ENCODE assay signal across 13 mouse cellular contexts in genomic region chr7:4655916-4656315, GRCm38 (mm10). TPM values are rescaled to one million over a fixed set of nuclear protein-coding genes. Genes with fewer than 3 reads are reported as not detected.
A peak's percentile ranks its signal among the peaks of the same experiment; 100 is the strongest.
DNase-seq lines count a peak whose midpoint lies in the region; ATAC-seq lines count a peak whose summit lies in the region.
"Had no signal": no experiment of that assay in that cellular context is flagged by ENCODE, and none has a peak within 500 bp of the region (broad histone marks: within the 10 kb centered on the region; RNA-seq: fewer than 3 reads in every experiment).

No protein-coding gene starts in this region.

- no peak overlapping the region for H3K4me3 ChIP-seq in hindbrain, embryonic 14.5 days (replicated peaks; ENCODE audit: low read length)
- no peak overlapping the region for H3K4me3 ChIP-seq in hindbrain, embryonic 12.5 days
- H3K4me3 ChIP-seq in neural tube, embryonic 13.5 days, result no peak overlapping the region
- H3K4me3 ChIP-seq in liver, embryonic 11.5 days (ENCODE audit: low read depth, low read length), result no peak overlapping the region
- H3K4me3 ChIP-seq in stomach, embryonic 15.5 days (replicated peaks), result no peak overlapping the region

- peaks cover 43% of the 10 kb centered on the region for H3K4me1 ChIP-seq in hindbrain, embryonic 14.5 days (replicated peaks; ENCODE audit: control insufficient read depth, insufficient read depth, low read length)
- peaks cover 44% of the 10 kb centered on the region for H3K4me1 ChIP-seq in hindbrain, embryonic 12.5 days
- peaks cover 82% of the 10 kb centered on the region for H3K4me1 ChIP-seq in neural tube, embryonic 13.5 days (replicated peaks)
- H3K4me1 ChIP-seq in liver, embryonic 11.5 days (replicated peaks; ENCODE audit: control insufficient read depth, insufficient read depth, low read length), result peaks cover 45% of the 10 kb centered on the region
- H3K4me1 ChIP-seq in stomach, embryonic 15.5 days, result peaks cover 46% of the 10 kb centered on the region

- H3K27me3 ChIP-seq in hindbrain, embryonic 14.5 days (ENCODE audit: control insufficient read depth, insufficient read depth, low read length), result no peaks in the 10 kb centered on the region
- no peaks in the 10 kb centered on the region for H3K27me3 ChIP-seq in hindbrain, embryonic 12.5 days
- H3K27me3 ChIP-seq in neural tube, embryonic 13.5 days, result no peaks in the 10 kb centered on the region
- H3K27me3 ChIP-seq in liver, embryonic 11.5 days (replicated peaks; ENCODE audit: control insufficient read depth, insufficient read depth, low read length), result no peaks in the 10 kb centered on the region
- H3K27me3 ChIP-seq in stomach, embryonic 15.5 days (replicated peaks), result no peaks in the 10 kb centered on the region

- H3K36me3 ChIP-seq in hindbrain, embryonic 14.5 days (replicated peaks; ENCODE audit: control insufficient read depth, insufficient read depth), result peaks cover 14% of the 10 kb centered on the region
- peaks cover 8% of the 10 kb centered on the region for H3K36me3 ChIP-seq in hindbrain, embryonic 12.5 days
- H3K36me3 ChIP-seq in neural tube, embryonic 13.5 days, result peaks cover 16% of the 10 kb centered on the region; the same call in 1 of the 2 replicates
- H3K36me3 ChIP-seq in liver, embryonic 11.5 days (ENCODE audit: control insufficient read depth, insufficient read depth, low read length), result peaks cover 11% of the 10 kb centered on the region
- 0 out of 2 replicates have a peak, but pooled peaks cover 9% of the 10 kb centered on the region for H3K36me3 ChIP-seq in stomach, embryonic 15.5 days

- DNase-seq in hindbrain, embryonic 14.5 days (ENCODE audit: low spot score), result no peak
- no peak for DNase-seq in neural tube, embryonic 10.5 days (ENCODE audit: extremely low spot score, low spot score)
- no peak for DNase-seq in liver, embryonic 11.5 days (ENCODE audit: low spot score)
- DNase-seq in cerebellum, adult 11 months, result no peak
- no peak for DNase-seq in spleen, postnatal 10 days (ENCODE audit: low spot score in 2 of 2)
- DNase-seq: adrenal gland, adult 2 months; kidney, postnatal 10 days had no signal

- ATAC-seq in hindbrain, embryonic 14.5 days (ENCODE audit: low FRiP score), result no peak
- no peak for ATAC-seq in hindbrain, embryonic 12.5 days (ENCODE audit: low FRiP score)
- ATAC-seq in neural tube, embryonic 13.5 days (ENCODE audit: low read depth), result no peak
- no peak for ATAC-seq in liver, embryonic 11.5 days (replicated peaks; ENCODE audit: low FRiP score)
- no peak for ATAC-seq in stomach, embryonic 15.5 days (ENCODE audit: insufficient read depth, low FRiP score, low read depth)

- no peak overlapping the region for H3K27ac ChIP-seq in hindbrain, embryonic 14.5 days
- H3K27ac ChIP-seq in hindbrain, embryonic 12.5 days, result no peak overlapping the region
- no peak overlapping the region for H3K27ac ChIP-seq in neural tube, embryonic 13.5 days (replicated peaks)
- H3K27ac ChIP-seq in liver, embryonic 11.5 days (ENCODE audit: low read depth, low read length), result no peak overlapping the region
- no peak overlapping the region for H3K27ac ChIP-seq in stomach, embryonic 15.5 days

- H3K9ac ChIP-seq in hindbrain, embryonic 14.5 days, result 0 out of 2 replicates have a peak overlapping the region, but pooled peaks have one; percentile 88
- H3K9ac ChIP-seq in hindbrain, embryonic 12.5 days, result no peak overlapping the region
- H3K9ac ChIP-seq in neural tube, embryonic 13.5 days, result 0 out of 2 replicates have a peak overlapping the region, but pooled peaks have one; percentile 32
- H3K9ac ChIP-seq in liver, embryonic 11.5 days (ENCODE audit: low read depth, low read length), result no peak overlapping the region
- H3K9ac ChIP-seq in stomach, embryonic 15.5 days, result no peak overlapping the region

- no peaks in the 10 kb centered on the region for H3K9me3 ChIP-seq in hindbrain, embryonic 14.5 days (ENCODE audit: control insufficient read depth, low read length)
- no peaks in the 10 kb centered on the region for H3K9me3 ChIP-seq in hindbrain, embryonic 12.5 days (replicated peaks)
- no peaks in the 10 kb centered on the region for H3K9me3 ChIP-seq in neural tube, embryonic 13.5 days
- H3K9me3 ChIP-seq in liver, embryonic 11.5 days (ENCODE audit: control insufficient read depth, low read length), result no peaks in the 10 kb centered on the region
- no peaks in the 10 kb centered on the region for H3K9me3 ChIP-seq in stomach, embryonic 15.5 days

- H3K4me2 ChIP-seq in hindbrain, embryonic 14.5 days (replicated peaks), result no peak overlapping the region
- H3K4me2 ChIP-seq in hindbrain, embryonic 12.5 days (replicated peaks), result no peak overlapping the region; the same call in 1 of the 2 replicates
- peak overlapping the region; percentile 98; the same call in 1 of the 2 replicates for H3K4me2 ChIP-seq in neural tube, embryonic 13.5 days
- H3K4me2 ChIP-seq in liver, embryonic 11.5 days, result peak overlapping the region; percentile 89
- 0 out of 2 replicates have a peak overlapping the region, but pooled peaks have one; percentile 4 for H3K4me2 ChIP-seq in stomach, embryonic 15.5 days

- 91% methylated on average over 1 of the region's 1 CpGs for WGBS in hindbrain, embryonic 14.5 days
- 73% methylated on average over 1 of the region's 1 CpGs for WGBS in hindbrain, embryonic 12.5 days
- 72% methylated on average over 1 of the region's 1 CpGs for WGBS in neural tube, embryonic 13.5 days
- WGBS in liver, embryonic 11.5 days, result 83% methylated on average over 1 of the region's 1 CpGs
- WGBS in stomach, embryonic 15.5 days, result 91% methylated on average over 1 of the region's 1 CpGs

RNA-seq across cellular contexts. Expression of gene Ppp6r1, which starts 2.9 kb away (rescaled TPM):
- polyA plus RNA-seq in hindbrain, embryonic 14.5 days (2014; fragmentation: Nextera tagmentation; extraction: Ambion mirVana), result 6.2 and 8.4 TPM in 2 replicates
- polyA plus RNA-seq in hindbrain, embryonic 12.5 days (2016; fragmentation: Nextera tagmentation; extraction: Ambion mirVana), result 15.0 and 17.1 TPM in 2 replicates
- 10.3 TPM in 2 replicates for polyA plus RNA-seq in neural tube, embryonic 13.5 days (2015; fragmentation: Nextera tagmentation; extraction: Ambion mirVana)
- polyA plus RNA-seq in liver, embryonic 11.5 days (2014; fragmentation: Nextera tagmentation; extraction: Ambion mirVana), result 5.6 and 6.6 TPM in 2 replicates
- 8.5 and 9.0 TPM in 2 replicates for polyA plus RNA-seq in stomach, embryonic 15.5 days (2015; fragmentation: Nextera tagmentation; extraction: Ambion mirVana)

RNA-seq across cellular contexts. Expression of gene Tmem86b, which starts 24.7 kb away (rescaled TPM):
- polyA plus RNA-seq in hindbrain, embryonic 14.5 days (2014; fragmentation: Nextera tagmentation; extraction: Ambion mirVana), result 2.0 and 2.7 TPM in 2 replicates
- polyA plus RNA-seq in hindbrain, embryonic 12.5 days (2016; fragmentation: Nextera tagmentation; extraction: Ambion mirVana), result 3.2 and 3.5 TPM in 2 replicates
- polyA plus RNA-seq in neural tube, embryonic 13.5 days (2015; fragmentation: Nextera tagmentation; extraction: Ambion mirVana), result 2.4 and 3.5 TPM in 2 replicates
- 12.9 and 18.0 TPM in 2 replicates for polyA plus RNA-seq in liver, embryonic 11.5 days (2014; fragmentation: Nextera tagmentation; extraction: Ambion mirVana)
- 2.4 and 4.8 TPM in 2 replicates for polyA plus RNA-seq in stomach, embryonic 15.5 days (2015; fragmentation: Nextera tagmentation; extraction: Ambion mirVana)

RNA-seq across cellular contexts. Expression of gene Hspbp1, which starts 29.0 kb away (rescaled TPM):
- 146 and 154 TPM in 2 replicates for polyA plus RNA-seq in hindbrain, embryonic 14.5 days (2014; fragmentation: Nextera tagmentation; extraction: Ambion mirVana)
- 108 and 110 TPM in 2 replicates for polyA plus RNA-seq in hindbrain, embryonic 12.5 days (2016; fragmentation: Nextera tagmentation; extraction: Ambion mirVana)
- 121 and 136 TPM in 2 replicates for polyA plus RNA-seq in neural tube, embryonic 13.5 days (2015; fragmentation: Nextera tagmentation; extraction: Ambion mirVana)
- polyA plus RNA-seq in liver, embryonic 11.5 days (2014; fragmentation: Nextera tagmentation; extraction: Ambion mirVana), result 132 and 137 TPM in 2 replicates
- polyA plus RNA-seq in stomach, embryonic 15.5 days (2015; fragmentation: Nextera tagmentation; extraction: Ambion mirVana), result 83.5 and 94.5 TPM in 2 replicates

RNA-seq across cellular contexts. Expression of gene Brsk1, which starts 34.5 kb away (rescaled TPM):
- polyA plus RNA-seq in hindbrain, embryonic 14.5 days (2014; fragmentation: Nextera tagmentation; extraction: Ambion mirVana), result 10.3 and 10.5 TPM in 2 replicates
- polyA plus RNA-seq in hindbrain, embryonic 12.5 days (2016; fragmentation: Nextera tagmentation; extraction: Ambion mirVana), result 5.8 and 5.9 TPM in 2 replicates
- 5.9 and 6.2 TPM in 2 replicates for polyA plus RNA-seq in neural tube, embryonic 13.5 days (2015; fragmentation: Nextera tagmentation; extraction: Ambion mirVana)
- polyA plus RNA-seq in liver, embryonic 11.5 days (2014; fragmentation: Nextera tagmentation; extraction: Ambion mirVana), result 0.66 and 1.0 TPM in 2 replicates
- polyA plus RNA-seq in stomach, embryonic 15.5 days (2015; fragmentation: Nextera tagmentation; extraction: Ambion mirVana), result 0.94 and 1.3 TPM in 2 replicates

RNA-seq across cellular contexts. Expression of gene Ptprh, which starts 52.1 kb away (rescaled TPM):
- polyA plus RNA-seq in hindbrain, embryonic 14.5 days (2014; fragmentation: Nextera tagmentation; extraction: Ambion mirVana), result 0.17 and 0.55 TPM in 2 replicates
- 0.13 and 0.40 TPM in 2 replicates for polyA plus RNA-seq in hindbrain, embryonic 12.5 days (2016; fragmentation: Nextera tagmentation; extraction: Ambion mirVana)
- 0.26 and 0.31 TPM in 2 replicates for polyA plus RNA-seq in neural tube, embryonic 13.5 days (2015; fragmentation: Nextera tagmentation; extraction: Ambion mirVana)
- polyA plus RNA-seq in liver, embryonic 11.5 days (2014; fragmentation: Nextera tagmentation; extraction: Ambion mirVana), result not detected in 2 replicates
- 0.80 and 0.89 TPM in 2 replicates for polyA plus RNA-seq in stomach, embryonic 15.5 days (2015; fragmentation: Nextera tagmentation; extraction: Ambion mirVana)
- polyA plus RNA-seq: adrenal gland, adult 2 months; heart, postnatal 0 days; lung, embryonic 16.5 days; stomach, embryonic 14.5 days had no signal

Comparison
In these comparisons a context has a peak if more than half of its experiments do, and no peak if none do; other contexts are left out.
1. H3K9ac ChIP-seq: peak in hindbrain, embryonic 14.5 days (single experiment) and neural tube, embryonic 13.5 days (single experiment); none in hindbrain, embryonic 12.5 days (single experiment), liver, embryonic 11.5 days (single experiment) and stomach, embryonic 15.5 days (single experiment).
2. H3K4me2 ChIP-seq: peak in neural tube, embryonic 13.5 days (single experiment), liver, embryonic 11.5 days (single experiment) and stomach, embryonic 15.5 days (single experiment); none in hindbrain, embryonic 14.5 days (single experiment) and hindbrain, embryonic 12.5 days (single experiment).